Mouse (Mus musculus): Measurements from ENCODE around the gene Fnbp1l. TPM values are rescaled to one million over a fixed set of nuclear protein-coding genes. Genes with fewer than 3 reads are reported as not detected.

Fnbp1l gene
- polyA plus RNA-seq, 2 experiments = 2.4 to 4.8 TPM

DNA sequence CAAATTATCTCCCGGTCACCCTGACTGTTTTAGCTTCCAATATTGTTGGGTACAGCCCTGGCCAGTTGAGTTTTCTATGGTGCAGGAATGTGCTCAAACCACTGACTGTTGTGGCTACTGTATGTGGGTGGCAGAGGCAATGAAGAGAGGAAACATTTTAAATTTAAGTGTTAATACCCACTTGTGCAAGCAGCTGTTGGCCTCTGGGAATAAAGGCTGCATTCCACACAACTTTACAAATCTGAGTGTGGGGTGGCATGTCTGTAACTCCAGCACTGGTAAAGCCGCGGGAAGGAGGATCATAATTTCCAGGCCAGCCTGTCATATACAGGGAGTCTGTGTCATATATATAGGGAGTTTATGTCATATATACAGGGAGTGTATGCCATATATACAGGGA lies 99.2 kb downstream of the Fnbp1l start:
- H3K36me3 ChIP-seq (replicated peaks; ENCODE audit: control insufficient read depth, insufficient read depth, low read depth) = no peaks in the 10 kb centered on the region
- ATAC-seq (ENCODE audit: insufficient read depth) = no peak
- no peak for DNase-seq (ENCODE audit: low read depth in 3 of 3, low spot score in 3 of 3)
- H3K4me1 ChIP-seq (replicated peaks; ENCODE audit: control insufficient read depth in 2 of 2, insufficient read depth in 2 of 2, low read length in 1 of 2) = 0 out of 4 replicates have a peak, but pooled peaks cover 0 to 2% of the 10 kb centered on the region in 2 experiments
- H3K4me2 ChIP-seq (ENCODE audit: low read depth) = no peak overlapping the region
- 68% methylated on average over 3 of the region's 3 CpGs for WGBS (ENCODE audit: insufficient replicate concordance)
- H3K27ac ChIP-seq = no peak overlapping the region
- H3K27me3 ChIP-seq (ENCODE audit: control insufficient read depth, insufficient read depth, low read length) = no peaks in the 10 kb centered on the region
- H3K4me3 ChIP-seq (ENCODE audit: insufficient read depth in 1 of 2, low read depth in 2 of 2, low read length in 2 of 2) = no peak overlapping the region
- no peaks in the 10 kb centered on the region for H3K9me3 ChIP-seq (ENCODE audit: control insufficient read depth, low read length)
- no peak overlapping the region for H3K9ac ChIP-seq (replicated peaks)
- TF ChIP-seq CTCF (IDR thresholded peaks at IDR 0.05; ENCODE audit: low read depth) = no peak
- TF ChIP-seq EP300 (IDR thresholded peaks at IDR 0.05; ENCODE audit: low read depth) = no peak

DNA sequence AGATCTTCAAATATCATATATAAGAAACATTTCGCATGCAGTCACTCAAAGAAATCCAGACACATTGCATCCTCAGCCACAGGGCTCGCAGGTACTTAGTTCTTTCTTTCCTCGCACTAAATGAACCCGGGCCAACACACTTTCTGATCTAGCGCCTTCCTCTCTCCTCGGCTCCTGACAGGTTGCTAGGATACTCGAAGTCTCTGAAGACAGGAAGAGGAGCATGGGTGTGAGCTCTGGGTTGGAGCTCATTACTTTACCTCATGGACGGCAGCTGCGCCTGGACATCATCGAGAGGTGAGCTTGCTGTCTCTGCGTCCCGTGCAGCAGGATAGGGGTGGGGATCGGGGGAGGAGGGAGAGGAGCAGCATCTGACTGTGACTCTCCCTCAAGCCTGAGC lies 100.4 kb downstream of the Fnbp1l start:
- no peak for ATAC-seq (ENCODE audit: insufficient read depth)
- no peak for DNase-seq (ENCODE audit: low read depth in 3 of 3, low spot score in 3 of 3)
- no peak overlapping the region for H3K9ac ChIP-seq (replicated peaks)
- no peak overlapping the region for H3K4me3 ChIP-seq (ENCODE audit: insufficient read depth in 1 of 2, low read depth in 2 of 2, low read length in 2 of 2)
- no peaks in the 10 kb centered on the region for H3K9me3 ChIP-seq (ENCODE audit: control insufficient read depth, low read length)
- no peak overlapping the region for H3K27ac ChIP-seq
- 64% methylated on average over 13 of the region's 13 CpGs for whole genome bisulfite sequencing (ENCODE audit: insufficient replicate concordance)
- H3K4me1 ChIP-seq (replicated peaks; ENCODE audit: control insufficient read depth in 2 of 2, insufficient read depth in 2 of 2, low read length in 1 of 2) = 0 out of 4 replicates have a peak, but pooled peaks cover 0 to 2% of the 10 kb centered on the region in 2 experiments
- no peaks in the 10 kb centered on the region for H3K27me3 ChIP-seq (ENCODE audit: control insufficient read depth, insufficient read depth, low read length)
- TF ChIP-seq EP300 (IDR thresholded peaks at IDR 0.05; ENCODE audit: low read depth) = no peak
- no peak for TF ChIP-seq CTCF (IDR thresholded peaks at IDR 0.05; ENCODE audit: low read depth)
- no peaks in the 10 kb centered on the region for H3K36me3 ChIP-seq (replicated peaks; ENCODE audit: control insufficient read depth, insufficient read depth, low read depth)
- no peak overlapping the region for H3K4me2 ChIP-seq (ENCODE audit: low read depth)

DNA sequence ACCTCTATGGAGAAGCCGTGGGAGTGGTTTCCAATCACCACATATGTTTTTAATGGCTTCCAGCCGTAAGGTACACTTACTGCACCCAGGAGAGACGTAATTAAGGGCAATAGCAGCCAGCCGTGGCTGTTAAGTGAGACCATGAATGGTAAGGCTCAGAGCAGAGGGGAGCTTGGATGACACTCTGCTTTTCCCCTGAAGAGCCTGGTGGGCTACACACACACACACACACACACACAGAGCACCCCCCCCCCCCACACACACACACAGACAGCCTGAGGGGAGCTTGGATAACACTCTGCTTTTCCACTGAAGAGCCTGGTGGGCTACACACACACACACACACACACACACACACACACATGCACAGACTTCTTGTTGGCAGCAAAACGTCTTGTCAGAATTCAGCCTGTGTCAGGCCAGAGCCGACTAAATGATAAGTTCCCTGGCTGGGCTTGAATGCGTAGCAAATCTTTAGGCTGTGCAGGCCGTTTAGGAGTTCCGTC lies 101.2 kb downstream of the Fnbp1l start:
- no peaks in the 10 kb centered on the region for H3K27me3 ChIP-seq (ENCODE audit: control insufficient read depth, insufficient read depth, low read length)
- DNase-seq (ENCODE audit: low read depth in 3 of 3, low spot score in 3 of 3) = no peak
- 0 out of 4 replicates have a peak, but pooled peaks cover 0 to 2% of the 10 kb centered on the region in 2 experiments for H3K4me1 ChIP-seq (replicated peaks; ENCODE audit: control insufficient read depth in 2 of 2, insufficient read depth in 2 of 2, low read length in 1 of 2)
- WGBS (ENCODE audit: insufficient replicate concordance) = 47% methylated on average over 9 of the region's 9 CpGs
- no peak overlapping the region for H3K4me3 ChIP-seq (ENCODE audit: insufficient read depth in 1 of 2, low read depth in 2 of 2, low read length in 2 of 2)
- no peaks in the 10 kb centered on the region for H3K36me3 ChIP-seq (replicated peaks; ENCODE audit: control insufficient read depth, insufficient read depth, low read depth)
- H3K9ac ChIP-seq (replicated peaks) = no peak overlapping the region
- no peaks in the 10 kb centered on the region for H3K9me3 ChIP-seq (ENCODE audit: control insufficient read depth, low read length)
- no peak for TF ChIP-seq EP300 (IDR thresholded peaks at IDR 0.05; ENCODE audit: low read depth)
- no peak for TF ChIP-seq CTCF (IDR thresholded peaks at IDR 0.05; ENCODE audit: low read depth)
- no peak for ATAC-seq (ENCODE audit: insufficient read depth)
- H3K4me2 ChIP-seq (ENCODE audit: low read depth) = no peak overlapping the region
- H3K27ac ChIP-seq = no peak overlapping the region

DNA sequence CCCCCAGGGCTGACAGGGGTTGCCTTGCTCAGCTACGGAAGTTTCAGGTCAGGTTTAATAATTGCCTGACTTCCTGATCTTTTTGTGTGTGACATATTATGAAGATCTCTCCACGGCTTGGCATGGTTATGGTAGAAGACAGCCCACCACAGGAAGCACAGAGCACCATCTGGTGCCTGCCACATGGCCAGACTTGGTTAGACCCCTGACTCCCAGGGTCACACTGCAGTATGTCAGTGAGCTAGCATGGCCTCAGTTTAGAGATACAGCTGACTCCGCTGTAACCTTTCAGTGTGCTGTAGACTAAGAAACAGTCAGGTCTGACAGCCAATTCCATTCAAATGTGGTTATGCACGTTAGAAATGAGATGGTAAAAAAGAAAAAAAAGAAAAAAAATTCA lies 101.8 kb downstream of the Fnbp1l start:
- WGBS (ENCODE audit: insufficient replicate concordance) = 45% methylated on average over 4 of the region's 4 CpGs
- H3K27ac ChIP-seq = no peak overlapping the region

DNA sequence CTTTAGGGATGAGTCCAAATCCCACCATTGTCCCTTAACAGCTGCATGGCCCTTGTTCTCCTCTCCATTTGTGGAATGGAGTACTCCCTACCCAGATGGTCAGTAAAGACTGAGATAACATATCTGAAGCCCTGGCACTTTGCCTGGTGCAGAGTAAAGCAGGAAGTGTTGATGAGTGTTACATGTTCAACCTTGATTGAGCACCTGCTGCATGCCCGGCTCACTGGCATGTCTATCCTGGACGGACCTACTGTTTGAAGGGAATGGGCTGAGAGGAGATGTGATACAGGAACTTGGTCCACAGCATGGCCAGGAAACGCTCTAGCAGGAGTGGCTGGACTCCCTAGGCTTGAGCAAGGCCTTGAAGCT lies 103.2 kb downstream of the Fnbp1l start:
- Histone ChIP-seq H3K9me3 (ENCODE audit: control insufficient read depth, low read length) (no peaks in the 10 kb centered on the region), H3K4me1 (replicated peaks; ENCODE audit: control insufficient read depth in 2 of 2, insufficient read depth in 2 of 2, low read length in 1 of 2) (peaks cover 0 to 9% of the 10 kb centered on the region in 2 experiments; a peak in 1 of 4 replicates), H3K9ac (replicated peaks) (no peak overlapping the region), H3K4me2 (ENCODE audit: low read depth) (no peak overlapping the region), H3K36me3 (replicated peaks; ENCODE audit: control insufficient read depth, insufficient read depth, low read depth) (no peaks in the 10 kb centered on the region), H3K4me3 (ENCODE audit: insufficient read depth in 1 of 2, low read depth in 2 of 2, low read length in 2 of 2) (no peak overlapping the region), H3K27ac (no peak overlapping the region), H3K27me3 (ENCODE audit: control insufficient read depth, insufficient read depth, low read length) (no peaks in the 10 kb centered on the region)
- TF ChIP-seq EP300 (IDR thresholded peaks at IDR 0.05; ENCODE audit: low read depth) (no peak), CTCF (IDR thresholded peaks at IDR 0.05; ENCODE audit: low read depth) (no peak)
- 54% methylated on average over 3 of the region's 3 CpGs for WGBS (ENCODE audit: insufficient replicate concordance)
- DNase-seq (ENCODE audit: low read depth in 3 of 3, low spot score in 3 of 3) = no peak
- ATAC-seq (ENCODE audit: insufficient read depth) = no peak

More for the DNA sequence above, 101.8 kb downstream of the Fnbp1l start:
- 0 out of 4 replicates have a peak, but pooled peaks cover 0 to 4% of the 10 kb centered on the region in 2 experiments for H3K4me1 ChIP-seq (replicated peaks; ENCODE audit: control insufficient read depth in 2 of 2, insufficient read depth in 2 of 2, low read length in 1 of 2)
- DNase-seq (ENCODE audit: low read depth in 3 of 3, low spot score in 3 of 3) (no peak), ATAC-seq (ENCODE audit: insufficient read depth) (no peak)
- no peak overlapping the region for H3K4me2 ChIP-seq (ENCODE audit: low read depth)
- TF ChIP-seq EP300 (IDR thresholded peaks at IDR 0.05; ENCODE audit: low read depth) = no peak
- TF ChIP-seq CTCF (IDR thresholded peaks at IDR 0.05; ENCODE audit: low read depth) = no peak
- no peak overlapping the region for H3K9ac ChIP-seq (replicated peaks)
- H3K27me3 ChIP-seq (ENCODE audit: control insufficient read depth, insufficient read depth, low read length) = no peaks in the 10 kb centered on the region
- H3K36me3 ChIP-seq (replicated peaks; ENCODE audit: control insufficient read depth, insufficient read depth, low read depth) = no peaks in the 10 kb centered on the region
- no peaks in the 10 kb centered on the region for H3K9me3 ChIP-seq (ENCODE audit: control insufficient read depth, low read length)
- H3K4me3 ChIP-seq (ENCODE audit: insufficient read depth in 1 of 2, low read depth in 2 of 2, low read length in 2 of 2) = no peak overlapping the region
